Mouse (Mus musculus): ENCODE measurements around the gene Aco1. TPM values are rescaled to one million over a fixed set of nuclear protein-coding genes. Genes with fewer than 3 reads are reported as not detected.

The Aco1 gene
- polyA plus RNA-seq, 1 experiment from 2014 or later = 56.8 TPM

DNA sequence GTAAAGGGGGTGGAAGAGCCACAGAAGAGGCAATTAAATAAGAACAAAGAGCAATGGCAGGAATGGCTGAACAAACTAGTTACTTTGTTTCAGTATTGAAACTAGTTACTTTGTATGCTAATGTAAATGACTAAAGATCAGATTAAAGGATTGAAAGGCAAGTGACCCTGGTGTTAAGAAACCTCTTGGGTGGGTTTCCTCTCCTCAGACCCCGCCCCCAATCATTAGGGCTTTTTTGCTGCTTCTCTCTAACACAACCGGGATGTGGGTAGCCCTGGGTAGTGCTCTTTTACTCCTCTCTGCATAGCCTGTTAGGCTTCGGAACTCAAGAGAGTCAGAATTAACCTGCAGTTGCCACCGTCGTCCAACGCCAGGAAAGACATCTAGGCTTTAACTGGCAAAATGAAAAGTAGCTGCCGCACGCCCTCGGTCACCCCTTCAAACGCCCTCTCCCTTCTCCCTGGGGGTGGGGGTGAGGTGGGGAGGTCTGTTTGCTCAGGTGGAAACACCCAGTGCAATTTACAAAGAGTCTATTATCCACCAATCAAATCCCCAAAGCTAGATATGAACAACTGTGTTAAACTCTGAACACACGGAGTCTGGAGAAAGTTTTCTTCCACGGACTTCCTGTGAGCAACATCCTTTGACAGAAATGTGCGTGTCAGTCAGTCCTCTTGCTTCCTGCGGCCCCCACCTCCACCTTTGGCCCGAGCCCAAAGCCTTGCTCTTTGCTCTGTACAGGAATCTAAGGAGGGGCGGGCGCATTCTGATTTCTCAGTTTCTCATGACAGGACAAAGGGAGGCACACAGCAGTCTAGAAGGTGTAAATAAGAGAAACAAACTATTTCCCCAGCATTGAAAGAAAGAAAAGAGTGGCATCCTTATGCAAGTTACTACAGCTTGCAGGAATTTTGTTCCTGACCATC, 95.9 kb downstream of the Aco1 start:
- H3K4me3 ChIP-seq = peak overlapping the region; percentile 44
- no peaks in the 10 kb centered on the region for H3K27me3 ChIP-seq
- no peaks in the 10 kb centered on the region for H3K4me1 ChIP-seq
- WGBS = 3% methylated on average over 17 of the region's 17 CpGs
- peak overlapping the region; percentile 53 for H3K9ac ChIP-seq
- peak; percentile 71; the same call in 1 of the 2 replicates for ATAC-seq (ENCODE audit: insufficient number of reproducible peaks, insufficient read depth, low FRiP score, low TSS enrichment)
- H3K36me3 ChIP-seq = no peaks in the 10 kb centered on the region
- no peaks in the 10 kb centered on the region for H3K9me3 ChIP-seq
- H3K4me2 ChIP-seq (replicated peaks) = peak overlapping the region; percentile 79
- H3K27ac ChIP-seq = peak overlapping the region; percentile 60; the same call in 1 of the 2 replicates

DNA sequence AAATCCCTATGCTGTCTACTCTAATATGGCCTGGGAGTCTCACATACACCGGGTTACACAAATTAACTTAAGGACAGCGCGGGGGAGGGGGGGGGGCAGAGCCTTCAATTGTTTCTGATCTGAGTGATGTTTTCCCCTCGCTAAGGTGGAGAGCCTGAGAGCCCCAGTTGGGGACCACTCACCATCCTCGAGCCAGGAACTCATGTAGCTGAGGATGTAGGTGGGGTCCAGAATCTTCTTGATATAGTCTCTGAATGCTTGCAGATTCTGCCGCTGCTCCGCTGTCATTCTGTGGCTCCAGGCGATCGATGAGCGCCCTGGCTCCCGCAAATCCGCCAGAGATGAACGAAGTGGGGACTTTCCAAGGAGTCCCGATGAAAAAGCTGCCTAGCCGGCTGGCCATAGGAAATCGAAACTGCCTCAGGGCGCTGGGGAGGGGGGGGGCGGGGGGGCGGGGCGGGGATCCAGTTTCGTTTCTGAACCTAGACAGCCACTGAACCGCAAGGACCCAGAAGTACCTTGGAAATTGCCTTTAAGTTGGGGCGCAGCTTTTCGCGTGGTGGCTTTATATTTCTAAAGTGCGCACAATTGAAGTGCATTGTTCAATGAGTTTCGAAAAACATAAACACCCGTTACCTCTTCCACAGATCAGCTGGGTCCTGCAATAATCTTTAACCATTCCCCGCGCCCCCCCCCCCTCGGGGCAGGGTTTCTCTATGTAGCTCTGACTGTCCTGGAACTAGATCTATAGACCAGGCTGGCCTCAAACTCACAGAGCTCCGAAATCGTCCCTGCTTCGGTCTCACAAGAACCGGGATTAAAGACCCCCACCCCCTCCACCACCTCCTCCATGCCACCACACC, 96.8 kb downstream of the Aco1 start, which contains the start of gene Ddx58:
TSS of gene Ddx58 (minus strand) at position 420 of the 863 bp plus-strand sequence.
- 4% methylated on average over 35 of the region's 35 CpGs for WGBS
- Histone ChIP-seq H3K4me1 (no peaks in the 10 kb centered on the region), H3K36me3 (no peaks in the 10 kb centered on the region), H3K9ac (peak within 1 kb of the TSS; percentile 53), H3K27ac (peak within 1 kb of the TSS; percentile 60; the same call in 1 of the 2 replicates), H3K4me2 (replicated peaks) (peak within 1 kb of the TSS; percentile 79), H3K9me3 (no peaks in the 10 kb centered on the region), H3K27me3 (no peaks in the 10 kb centered on the region), H3K4me3 (peak within 1 kb of the TSS; percentile 44)
- ATAC-seq (ENCODE audit: insufficient number of reproducible peaks, insufficient read depth, low FRiP score, low TSS enrichment) = peak; percentile 38; the same call in 1 of the 2 replicates

DNA sequence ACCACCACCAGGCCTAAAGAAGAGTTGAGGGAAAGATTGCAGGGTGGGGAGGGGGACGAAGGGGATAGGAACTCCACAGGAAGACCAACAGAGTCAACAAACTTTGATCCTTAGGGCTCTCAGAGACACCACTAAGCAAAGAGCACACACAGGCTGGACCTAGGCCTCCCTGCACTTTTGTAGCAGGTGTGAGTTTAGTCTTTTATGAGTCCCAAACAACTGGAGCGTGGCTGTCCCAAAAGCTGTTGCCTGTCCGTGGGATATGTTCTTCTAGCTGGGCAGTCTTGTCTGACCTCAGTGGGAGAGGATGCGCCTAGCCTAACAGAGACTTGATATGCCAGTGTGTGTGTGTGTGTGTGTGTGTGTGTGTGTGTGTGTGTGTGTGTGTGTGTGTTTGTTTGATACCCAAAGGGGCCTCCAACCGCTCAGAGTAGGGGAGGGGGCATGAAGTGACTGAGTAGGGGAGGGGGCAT, 97.4 kb downstream of the Aco1 start:
- 54% methylated on average over 5 of the region's 5 CpGs for WGBS
- Histone ChIP-seq H3K4me1 (no peaks in the 10 kb centered on the region), H3K27ac (no peak overlapping the region), H3K27me3 (no peaks in the 10 kb centered on the region), H3K9ac (no peak overlapping the region), H3K36me3 (no peaks in the 10 kb centered on the region), H3K4me3 (peak overlapping the region; percentile 44), H3K4me2 (replicated peaks) (peak overlapping the region; percentile 79), H3K9me3 (no peaks in the 10 kb centered on the region)
- 0 out of 2 replicates have a peak, but pooled peaks have one; percentile 15 for ATAC-seq (ENCODE audit: insufficient number of reproducible peaks, insufficient read depth, low FRiP score, low TSS enrichment)

DNA sequence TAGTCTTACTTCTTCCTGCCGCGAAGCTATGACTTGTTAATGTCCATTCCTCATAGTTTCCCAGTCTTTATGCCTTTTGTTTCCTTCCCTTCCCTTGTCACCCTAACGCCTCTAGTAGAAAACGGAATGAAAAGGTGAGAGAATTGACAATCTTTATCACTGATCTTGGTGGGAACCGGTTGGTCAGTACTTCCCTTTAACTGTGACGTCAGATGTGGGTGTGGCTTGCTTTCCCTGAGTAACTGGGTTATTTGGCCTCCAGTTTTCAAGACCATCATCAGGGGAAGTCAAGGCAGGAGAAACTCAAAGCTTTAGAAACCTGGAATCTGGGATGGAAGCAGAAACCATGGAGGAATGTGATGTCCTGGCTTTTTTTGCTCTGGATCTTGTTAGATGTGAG, 99.0 kb downstream of the Aco1 start:
- Histone ChIP-seq H3K4me2 (replicated peaks) (no peak overlapping the region), H3K27me3 (no peaks in the 10 kb centered on the region), H3K27ac (no peak overlapping the region), H3K9me3 (no peaks in the 10 kb centered on the region), H3K36me3 (no peaks in the 10 kb centered on the region), H3K9ac (no peak overlapping the region), H3K4me3 (no peak overlapping the region), H3K4me1 (no peaks in the 10 kb centered on the region)
- no peak for ATAC-seq (ENCODE audit: insufficient number of reproducible peaks, insufficient read depth, low FRiP score, low TSS enrichment)
- WGBS = 56% methylated on average over 6 of the region's 6 CpGs

DNA sequence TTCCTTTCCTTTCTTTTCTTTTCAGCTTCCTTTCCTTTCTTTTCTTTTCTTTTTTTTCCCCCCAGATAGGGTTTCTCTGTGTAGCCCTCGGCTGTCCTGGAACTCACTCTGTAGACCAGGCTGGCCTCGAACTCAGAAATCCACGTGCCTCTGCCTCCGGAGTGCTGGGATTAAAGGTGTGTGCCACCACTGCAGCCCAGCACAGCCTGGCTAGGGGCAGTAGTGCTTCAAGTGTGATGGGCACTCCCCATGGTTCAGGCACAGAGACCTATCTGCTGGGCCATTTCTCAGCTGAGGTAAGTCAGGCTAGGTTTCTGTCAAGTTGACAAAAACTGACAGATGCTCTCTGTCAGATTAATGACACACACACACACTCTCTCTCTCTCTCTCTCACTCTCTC, 100.1 kb downstream of the Aco1 start:
- Histone ChIP-seq H3K9me3 (no peaks in the 10 kb centered on the region), H3K36me3 (no peaks in the 10 kb centered on the region), H3K9ac (no peak overlapping the region), H3K4me2 (replicated peaks) (no peak overlapping the region), H3K27ac (no peak overlapping the region), H3K27me3 (no peaks in the 10 kb centered on the region), H3K4me1 (no peaks in the 10 kb centered on the region), H3K4me3 (no peak overlapping the region)
- ATAC-seq (ENCODE audit: insufficient number of reproducible peaks, insufficient read depth, low FRiP score, low TSS enrichment) = no peak
- 79% methylated on average over 4 of the region's 4 CpGs for WGBS

DNA sequence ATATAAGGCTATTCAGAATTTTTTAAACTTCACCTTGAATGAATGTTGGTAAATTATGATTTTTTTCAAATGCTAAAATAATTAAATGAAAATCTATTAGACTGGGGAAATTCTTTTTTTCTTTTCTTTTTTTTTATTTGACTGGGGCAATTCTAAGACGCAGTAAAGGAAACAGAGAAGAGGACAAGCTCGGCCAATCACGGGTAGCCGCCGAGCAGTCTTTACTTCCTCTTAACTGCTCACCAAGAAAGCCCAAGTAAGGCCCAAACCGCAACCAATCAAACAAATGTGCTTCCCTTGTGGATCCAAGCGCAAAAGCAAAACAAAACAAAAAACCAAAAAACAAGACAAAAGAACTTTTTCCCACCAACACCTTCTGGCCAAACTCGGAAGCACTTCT, 101.2 kb downstream of the Aco1 start:
- WGBS = 84% methylated on average over 8 of the region's 8 CpGs
- H3K36me3 ChIP-seq = no peaks in the 10 kb centered on the region

More for the DNA sequence above, 101.2 kb downstream of the Aco1 start:
- ATAC-seq (ENCODE audit: insufficient number of reproducible peaks, insufficient read depth, low FRiP score, low TSS enrichment) = no peak
- H3K27ac ChIP-seq = no peak overlapping the region
- no peaks in the 10 kb centered on the region for H3K9me3 ChIP-seq
- H3K4me1 ChIP-seq = no peaks in the 10 kb centered on the region
- no peaks in the 10 kb centered on the region for H3K27me3 ChIP-seq
- H3K4me3 ChIP-seq = no peak overlapping the region
- H3K9ac ChIP-seq = no peak overlapping the region
- no peak overlapping the region for H3K4me2 ChIP-seq (replicated peaks)

Other genes with a start within 250 kb of the Aco1 start
- 8.3 and 8.5 TPM in 2 replicates for gene Ddx58, start 96.7 kb downstream of the Aco1 start, polyA plus RNA-seq (2016; fragmentation: Nextera tagmentation; extraction: Ambion mirVana)
- gene Smim27, start 126.5 kb downstream of the Aco1 start, polyA plus RNA-seq (2016; fragmentation: Nextera tagmentation; extraction: Ambion mirVana) = 30.0 and 34.6 TPM in 2 replicates
- gene Topors, start 126.8 kb downstream of the Aco1 start, polyA plus RNA-seq (2016; fragmentation: Nextera tagmentation; extraction: Ambion mirVana) = 50.7 and 57.7 TPM in 2 replicates
- gene Ndufb6, start 136.3 kb downstream of the Aco1 start, polyA plus RNA-seq (2016; fragmentation: Nextera tagmentation; extraction: Ambion mirVana) = 280 and 302 TPM in 2 replicates

Data from embryonic facial prominence, embryonic 12.5 days (tissue).